Mouse (Mus musculus): ENCODE data around the gene Fam133b.
A peak's percentile ranks its signal among the peaks of the same experiment; 100 is the strongest.
"Not testable (repeated sequence)": the region's sequence is repeated elsewhere in the genome, so short reads cannot be mapped to it uniquely, and the experiment has no call there.

Gene Fam133b

GRCm38 (mm10) chr5:3520493-3521359, 22.9 kb upstream of the Fam133b start:
- DNase-seq (ENCODE audit: low read depth), result no peak

- no peak for DNase-seq (ENCODE audit: low read depth)
Observed at GRCm38 (mm10) chr5:3521741-3522140, 21.9 kb upstream of the Fam133b start.

- no peak for DNase-seq (ENCODE audit: low read depth)
Observed at GRCm38 (mm10) chr5:3522826-3523225, 20.8 kb upstream of the Fam133b start.

GRCm38 (mm10) chr5:3527041-3527691, 16.5 kb upstream of the Fam133b start:
- no peak for DNase-seq (ENCODE audit: low read depth)

DNA sequence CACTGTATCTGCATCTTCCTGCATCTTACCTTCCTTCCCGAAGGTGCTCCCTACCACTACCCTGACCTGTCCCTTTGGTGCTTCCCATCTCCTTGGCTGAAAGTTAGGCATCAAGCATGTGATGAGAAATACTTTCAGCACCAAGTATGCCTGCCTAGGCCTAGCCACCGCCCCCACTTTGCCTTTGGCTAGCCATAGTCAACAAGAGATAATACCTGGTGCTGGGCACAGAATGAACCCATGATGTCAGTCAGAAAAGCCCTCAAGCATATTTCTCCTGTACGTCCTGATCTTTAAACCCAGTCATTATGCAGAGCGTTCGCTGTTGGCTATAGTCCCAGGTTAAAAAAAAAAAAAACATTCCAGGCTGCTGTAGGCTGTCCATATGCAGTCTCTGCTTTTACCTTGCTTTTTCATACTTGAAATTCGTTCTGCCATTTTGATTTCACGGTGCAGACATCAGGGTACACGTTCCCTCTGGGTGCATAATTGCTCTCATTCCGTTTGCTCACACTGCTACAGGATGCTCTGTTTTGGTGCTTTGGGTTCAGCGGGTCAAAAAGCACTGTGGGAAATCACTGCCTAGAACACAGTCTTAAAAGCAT, 13.9 kb upstream of the Fam133b start:
- no peak for DNase-seq (ENCODE audit: low read depth)

GRCm38 (mm10) chr5:3532048-3532447, 11.6 kb upstream of the Fam133b start:
- DNase-seq (ENCODE audit: low read depth), result not testable (repeated sequence)

DNA sequence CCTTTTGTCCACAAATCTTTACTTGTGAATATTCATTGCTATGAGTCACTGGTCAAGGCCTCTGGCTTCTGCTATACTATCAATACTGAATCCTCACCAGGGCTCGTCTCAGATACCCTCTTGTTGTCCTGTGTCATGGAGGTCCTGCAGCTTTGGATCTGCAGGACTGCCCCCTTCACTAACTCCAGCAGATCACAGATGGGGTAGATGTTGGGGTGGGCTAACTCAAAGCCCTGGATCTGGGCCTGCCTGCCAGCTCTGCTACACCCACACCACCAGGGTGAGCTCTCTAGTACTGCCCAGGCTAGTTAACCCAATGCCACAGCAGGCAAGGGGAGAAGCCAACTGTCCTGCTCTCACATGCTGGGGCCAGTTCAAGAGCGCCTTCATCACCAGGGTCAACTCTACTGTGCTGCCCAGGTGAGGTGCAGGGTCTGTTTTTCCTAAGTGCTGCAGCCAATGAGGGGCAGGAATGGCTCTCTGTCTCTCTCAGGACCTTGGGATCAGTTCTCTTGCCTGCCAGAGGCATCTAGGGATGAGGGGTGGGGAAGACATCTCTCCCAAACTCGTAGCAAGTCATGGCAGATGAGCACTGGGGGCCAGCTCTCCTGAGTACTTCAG, 6.9 kb upstream of the Fam133b start:
- no peak for DNase-seq (ENCODE audit: low read depth)

- no peak for DNase-seq (ENCODE audit: low read depth)
Observed at GRCm38 (mm10) chr5:3538505-3539472, 4.8 kb upstream of the Fam133b start.

- DNase-seq (ENCODE audit: low read depth), result no peak
Observed at GRCm38 (mm10) chr5:3541871-3542270, 1.8 kb upstream of the Fam133b start.

DNA sequence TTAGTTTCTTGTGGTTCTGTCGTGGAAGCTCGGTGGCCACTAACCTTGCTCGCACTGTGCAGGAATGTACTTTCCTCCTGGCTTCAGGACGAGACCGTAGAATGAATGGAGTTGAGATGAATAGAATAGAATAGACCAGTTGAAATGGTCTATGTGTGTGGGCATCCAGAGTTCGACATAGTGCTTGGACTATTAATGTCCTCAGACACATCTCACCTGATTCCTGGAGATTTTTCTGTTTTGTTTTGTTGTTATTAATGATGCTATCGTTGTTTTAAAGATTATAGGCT, 792 bp downstream of the Fam133b start:
- no peak for DNase-seq (ENCODE audit: low read depth)

DNA sequence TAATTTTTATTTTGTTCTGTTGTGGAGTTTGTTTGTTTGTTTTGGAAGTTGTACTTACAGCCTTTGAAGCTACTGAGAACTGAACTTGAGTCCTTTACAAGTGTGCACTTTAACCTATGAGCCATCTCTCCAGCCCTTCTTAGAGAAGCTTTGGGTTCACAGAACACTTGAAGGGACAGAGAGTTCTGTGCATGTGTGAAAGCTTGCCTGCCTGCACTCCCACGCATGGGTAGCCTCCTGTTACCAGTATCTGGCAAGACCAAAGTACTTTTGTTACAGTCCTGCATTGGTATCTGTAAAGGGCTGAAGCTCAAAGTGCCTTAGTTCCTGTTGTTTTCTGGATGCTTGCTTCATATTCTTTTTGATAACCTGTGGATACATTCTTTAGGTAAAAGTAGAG, 2.6 kb downstream of the Fam133b start:
- no peak for DNase-seq (ENCODE audit: low read depth)

- no peak for DNase-seq (ENCODE audit: low read depth)
Observed at GRCm38 (mm10) chr5:3551481-3551880, 7.8 kb downstream of the Fam133b start.

- no peak for DNase-seq (ENCODE audit: low read depth)
Observed at GRCm38 (mm10) chr5:3554198-3554597, 10.6 kb downstream of the Fam133b start.

DNA sequence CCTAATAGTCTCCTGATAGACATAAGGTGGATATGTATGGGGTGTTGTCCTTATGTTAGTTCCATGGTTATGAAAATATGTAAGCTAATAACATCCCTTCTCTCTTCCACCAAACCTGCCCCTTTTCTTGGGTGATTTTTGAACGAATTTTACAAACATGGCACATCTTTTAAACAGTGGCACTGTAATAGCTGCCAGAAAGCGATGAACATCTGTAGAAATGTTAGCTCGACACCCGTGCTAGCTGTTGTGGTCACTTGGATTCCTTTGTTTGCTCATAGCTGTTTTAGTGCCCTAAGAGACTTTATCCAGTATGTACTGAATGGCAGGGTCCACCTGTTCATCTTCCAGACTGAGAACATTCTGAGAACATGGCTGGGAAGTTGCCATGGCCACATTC, 27.6 kb downstream of the Fam133b start, which contains the start of gene 1700109H08Rik:
1700109H08Rik (plus strand) TSS at position 301 of the 400 bp plus-strand sequence.
- no peak for DNase-seq (ENCODE audit: low read depth)

DNA sequence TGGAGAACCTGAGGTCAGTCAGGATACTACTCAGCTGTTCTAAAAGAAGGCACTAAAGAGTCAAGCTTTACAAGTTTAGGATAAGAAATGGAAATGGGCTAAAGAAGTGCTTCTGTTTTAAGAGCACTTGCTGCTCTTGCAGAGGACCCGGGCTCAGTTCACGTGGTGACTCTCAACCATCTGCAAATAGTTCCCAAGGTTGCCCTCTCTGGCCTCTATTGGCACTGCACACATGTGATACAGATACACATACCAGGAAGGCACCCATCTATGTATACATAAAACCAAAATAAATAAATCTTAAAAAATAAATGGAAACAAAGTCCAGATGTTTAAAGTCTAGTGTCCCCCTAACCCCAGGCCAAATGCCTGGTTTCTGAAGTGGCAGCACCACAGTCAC, 31.2 kb downstream of the Fam133b start:
- DNase-seq (ENCODE audit: low read depth), result no peak

- DNase-seq (ENCODE audit: low read depth), result no peak
Observed at GRCm38 (mm10) chr5:3577939-3578338, 34.3 kb downstream of the Fam133b start.

GRCm38 (mm10) chr5:3579066-3579465, 35.4 kb downstream of the Fam133b start:
- DNase-seq (ENCODE audit: low read depth), result no peak

- DNase-seq (ENCODE audit: low read depth), result peak; percentile 98
Observed at GRCm38 (mm10) chr5:3595693-3596398, 52.2 kb downstream of the Fam133b start, which contains the start of gene Pex1. Gene Pex1, plus strand, starts transcription at chr5:3596066.

DNA sequence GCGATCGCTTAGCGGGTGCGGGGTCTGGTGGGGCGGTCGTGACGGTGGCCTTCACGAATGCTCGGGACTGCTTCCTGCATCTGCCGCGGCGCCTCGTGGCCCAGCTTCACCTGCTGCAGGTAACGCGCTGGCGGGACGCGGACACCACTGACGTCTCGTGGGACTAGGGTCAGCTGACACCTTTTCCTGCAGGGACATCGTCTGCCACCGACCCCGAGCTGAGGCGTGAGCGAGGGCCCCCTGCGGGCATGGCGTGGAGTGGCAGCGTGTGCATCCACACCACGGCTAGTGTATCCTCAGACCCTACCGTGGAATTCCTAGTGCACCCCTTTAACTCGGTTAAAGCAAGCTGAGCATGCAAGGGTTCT, 52.8 kb downstream of the Fam133b start, which contains the start of gene Rbm48:
Rbm48 (minus strand) TSS at position 187 of the 368 bp plus-strand sequence.
- peak; percentile 86 for DNase-seq (ENCODE audit: low read depth)

DNA sequence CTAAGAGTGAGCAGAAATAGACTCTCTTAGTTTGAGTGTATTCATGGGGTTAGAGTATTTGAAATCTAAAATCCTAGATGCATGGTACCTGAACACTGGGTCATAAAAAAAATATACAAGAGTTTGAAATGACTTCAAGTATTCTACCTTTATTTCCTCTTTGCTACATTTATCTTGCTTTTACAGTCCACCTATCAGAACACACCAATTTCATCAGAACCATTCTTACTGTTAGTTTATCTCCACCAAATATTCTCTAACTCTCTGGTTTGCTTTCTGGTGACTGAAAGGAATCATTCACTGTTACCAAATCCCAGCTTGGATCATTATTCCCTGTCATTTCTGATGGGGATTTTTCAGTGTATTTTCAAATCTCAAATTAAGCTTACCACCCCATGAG, 53.5 kb downstream of the Fam133b start:
- no peak for DNase-seq (ENCODE audit: low read depth)

DNA sequence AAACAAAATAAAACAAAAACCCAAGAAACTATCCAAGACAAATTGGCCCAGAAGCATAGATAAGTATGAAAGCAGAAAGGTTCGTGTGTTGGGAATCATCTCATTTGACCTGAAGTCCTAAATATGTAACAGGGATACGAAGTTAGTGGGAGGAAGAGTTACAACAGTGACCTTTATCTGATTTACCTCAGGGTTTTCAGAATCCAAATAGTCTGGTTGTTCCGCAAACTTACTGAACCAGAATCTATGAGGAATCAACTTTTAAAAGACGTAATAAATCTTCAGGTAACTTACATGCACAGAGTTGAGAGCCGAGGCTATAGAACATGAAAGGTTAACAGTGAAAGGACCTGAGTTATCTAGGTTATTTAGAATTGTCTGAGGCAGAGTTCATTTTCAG, 55.1 kb downstream of the Fam133b start:
- no peak for DNase-seq (ENCODE audit: low read depth)
